Mouse (Mus musculus): ENCODE data around the gene Efcc1. TPM values are rescaled to one million over a fixed set of nuclear protein-coding genes. Genes with fewer than 3 reads are reported as not detected.
A peak's percentile ranks its signal among the peaks of the same experiment; 100 is the strongest.

Gene Efcc1
- polyA plus RNA-seq, 1 experiment: not detected

DNA sequence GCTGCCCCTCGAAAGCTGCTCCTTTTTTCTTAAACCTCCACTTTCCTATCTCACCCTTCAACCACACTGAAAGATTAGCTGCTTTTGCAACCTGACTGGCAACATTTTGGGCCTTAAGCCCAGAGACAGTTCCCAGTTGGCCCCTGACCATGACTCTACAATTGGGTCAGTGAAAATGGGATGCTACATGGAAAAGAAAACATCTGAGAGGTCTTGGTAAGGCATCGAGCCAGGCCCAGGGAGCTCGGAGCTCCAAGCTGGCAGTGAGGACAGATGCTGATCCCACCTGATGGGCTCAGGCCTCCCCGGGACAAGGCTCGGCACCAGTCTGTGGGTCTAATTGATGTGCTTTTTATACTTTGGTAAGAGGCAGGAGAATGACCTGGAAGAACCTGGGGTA is 61.2 kb downstream of the Efcc1 start:
- no peak overlapping the region for H3K4me3 ChIP-seq (replicated peaks)
- TF ChIP-seq TAL1 (IDR thresholded peaks at IDR 0.05; ENCODE audit: low read length) (no peak), GATA1 (IDR thresholded peaks at IDR 0.05; ENCODE audit: low read length) (no peak)
- H3K4me1 ChIP-seq (ENCODE audit: control insufficient read depth): peaks cover 95% of the 10 kb centered on the region
- H3K36me3 ChIP-seq (ENCODE audit: control insufficient read depth): peaks cover 99% of the 10 kb centered on the region
- no peaks in the 10 kb centered on the region for H3K27me3 ChIP-seq (ENCODE audit: control insufficient read depth)
- H3K9me3 ChIP-seq (ENCODE audit: control insufficient read depth, low read length): no peaks in the 10 kb centered on the region

DNA sequence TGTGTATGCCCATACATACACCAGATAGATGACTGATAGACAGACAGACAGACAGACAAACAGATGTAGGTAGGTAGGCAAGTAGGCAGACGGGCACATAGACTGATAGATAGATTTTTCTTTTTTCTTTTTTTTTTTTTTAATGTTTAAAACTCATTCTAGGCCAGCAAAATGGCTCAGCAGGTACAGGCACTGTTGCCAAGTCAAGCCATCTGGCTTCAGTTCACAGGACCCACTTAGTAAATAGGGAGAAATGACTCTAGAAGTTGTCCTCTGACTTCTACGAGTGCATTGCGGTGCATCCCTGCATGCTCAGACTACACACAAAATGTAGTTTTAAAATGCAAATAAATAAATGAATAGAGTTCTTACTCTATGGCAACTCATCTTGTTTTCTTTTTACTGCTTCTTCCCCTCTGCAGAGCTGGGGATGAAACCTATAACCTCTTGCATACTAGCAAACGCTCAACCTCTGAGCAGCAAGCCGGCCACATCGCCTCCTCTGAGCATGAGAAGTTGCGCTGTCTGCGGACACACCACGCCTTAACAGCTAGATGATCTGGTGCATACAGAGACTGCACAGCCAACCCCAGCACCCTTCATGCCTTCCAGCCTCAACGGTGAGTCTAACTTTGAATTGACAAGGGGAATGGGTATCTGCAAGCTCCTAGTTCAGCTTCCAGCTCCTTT is 63.3 kb downstream of the Efcc1 start:
- Histone ChIP-seq H3K4me3 (replicated peaks) (no peak overlapping the region), H3K27me3 (ENCODE audit: control insufficient read depth) (no peaks in the 10 kb centered on the region), H3K9me3 (ENCODE audit: control insufficient read depth, low read length) (no peaks in the 10 kb centered on the region), H3K36me3 (ENCODE audit: control insufficient read depth) (peaks cover 99% of the 10 kb centered on the region), H3K4me1 (ENCODE audit: control insufficient read depth) (peaks cover 95% of the 10 kb centered on the region)
- no peak for TF ChIP-seq GATA1 (IDR thresholded peaks at IDR 0.05; ENCODE audit: low read length)
- TF ChIP-seq TAL1 (IDR thresholded peaks at IDR 0.05; ENCODE audit: low read length): no peak

- Histone ChIP-seq H3K4me3 (replicated peaks) (no peak overlapping the region), H3K36me3 (ENCODE audit: control insufficient read depth) (peaks cover 99% of the 10 kb centered on the region), H3K27me3 (ENCODE audit: control insufficient read depth) (no peaks in the 10 kb centered on the region), H3K9me3 (ENCODE audit: control insufficient read depth, low read length) (no peaks in the 10 kb centered on the region), H3K4me1 (ENCODE audit: control insufficient read depth) (peaks cover 95% of the 10 kb centered on the region)
- TF ChIP-seq GATA1 (IDR thresholded peaks at IDR 0.05; ENCODE audit: low read length) (no peak), TAL1 (IDR thresholded peaks at IDR 0.05; ENCODE audit: low read length) (no peak)
Measured at GRCm38 (mm10) chr6:87795385-87796150, 64.9 kb downstream of the Efcc1 start.

GRCm38 (mm10) chr6:87796251-87796880 is 65.7 kb downstream of the Efcc1 start:
- Histone ChIP-seq H3K4me1 (ENCODE audit: control insufficient read depth) (peaks cover 95% of the 10 kb centered on the region), H3K4me3 (replicated peaks) (peak overlapping the region; percentile 28), H3K27me3 (ENCODE audit: control insufficient read depth) (no peaks in the 10 kb centered on the region), H3K9me3 (ENCODE audit: control insufficient read depth, low read length) (no peaks in the 10 kb centered on the region), H3K36me3 (ENCODE audit: control insufficient read depth) (peaks cover 99% of the 10 kb centered on the region)
- TF ChIP-seq TAL1 (IDR thresholded peaks at IDR 0.05; ENCODE audit: low read length): no peak
- no peak for TF ChIP-seq GATA1 (IDR thresholded peaks at IDR 0.05; ENCODE audit: low read length)

GRCm38 (mm10) chr6:87797321-87797720 is 66.7 kb downstream of the Efcc1 start:
- Histone ChIP-seq H3K27me3 (ENCODE audit: control insufficient read depth) (no peaks in the 10 kb centered on the region), H3K4me1 (ENCODE audit: control insufficient read depth) (peaks cover 89% of the 10 kb centered on the region), H3K4me3 (replicated peaks) (no peak overlapping the region), H3K36me3 (ENCODE audit: control insufficient read depth) (peaks cover 98% of the 10 kb centered on the region), H3K9me3 (ENCODE audit: control insufficient read depth, low read length) (no peaks in the 10 kb centered on the region)
- no peak for TF ChIP-seq GATA1 (IDR thresholded peaks at IDR 0.05; ENCODE audit: low read length)

GRCm38 (mm10) chr6:87799576-87799975 is 68.9 kb downstream of the Efcc1 start:
- TF ChIP-seq GATA1 (IDR thresholded peaks at IDR 0.05; ENCODE audit: low read length) (peak; percentile 48; the same call in 1 of the 2 replicates), TAL1 (IDR thresholded peaks at IDR 0.05; ENCODE audit: low read length) (no peak)
- Histone ChIP-seq H3K4me3 (replicated peaks) (no peak overlapping the region), H3K4me1 (ENCODE audit: control insufficient read depth) (peaks cover 80% of the 10 kb centered on the region), H3K27me3 (ENCODE audit: control insufficient read depth) (no peaks in the 10 kb centered on the region), H3K36me3 (ENCODE audit: control insufficient read depth) (peaks cover 98% of the 10 kb centered on the region), H3K9me3 (ENCODE audit: control insufficient read depth, low read length) (no peaks in the 10 kb centered on the region)

DNA sequence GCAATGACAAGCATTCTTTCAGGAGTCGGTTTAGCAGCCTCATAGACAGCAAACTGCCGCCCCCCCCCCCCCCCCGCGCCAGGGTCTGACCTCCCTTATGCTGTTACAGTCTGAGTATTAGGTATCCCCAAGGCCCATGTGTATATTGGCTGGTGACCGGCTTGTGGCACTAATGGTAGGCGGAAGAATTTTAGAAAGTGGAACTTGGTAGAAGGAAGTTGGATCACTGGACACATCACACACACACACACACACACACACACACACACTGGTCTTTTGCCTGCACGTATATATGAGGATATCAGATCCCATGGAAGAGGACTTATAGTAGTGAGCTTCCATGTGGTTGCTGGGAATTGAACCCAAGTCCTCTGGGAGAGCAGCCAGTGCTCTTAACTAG is 71.8 kb downstream of the Efcc1 start:
- Histone ChIP-seq H3K4me3 (replicated peaks) (no peak overlapping the region), H3K4me1 (ENCODE audit: control insufficient read depth) (peaks cover 75% of the 10 kb centered on the region), H3K27me3 (ENCODE audit: control insufficient read depth) (no peaks in the 10 kb centered on the region), H3K9me3 (ENCODE audit: control insufficient read depth, low read length) (no peaks in the 10 kb centered on the region), H3K36me3 (ENCODE audit: control insufficient read depth) (peaks cover 99% of the 10 kb centered on the region)
- TF ChIP-seq GATA1 (IDR thresholded peaks at IDR 0.05; ENCODE audit: low read length): no peak
- no peak for TF ChIP-seq TAL1 (IDR thresholded peaks at IDR 0.05; ENCODE audit: low read length)

GRCm38 (mm10) chr6:87804036-87804435 is 73.4 kb downstream of the Efcc1 start:
- no peaks in the 10 kb centered on the region for H3K27me3 ChIP-seq (ENCODE audit: control insufficient read depth)
- no peak overlapping the region for H3K4me3 ChIP-seq (replicated peaks)
- peaks cover 99% of the 10 kb centered on the region for H3K36me3 ChIP-seq (ENCODE audit: control insufficient read depth)
- no peak for TF ChIP-seq TAL1 (IDR thresholded peaks at IDR 0.05; ENCODE audit: low read length)
- TF ChIP-seq GATA1 (IDR thresholded peaks at IDR 0.05; ENCODE audit: low read length): no peak
- H3K4me1 ChIP-seq (ENCODE audit: control insufficient read depth): peaks cover 75% of the 10 kb centered on the region
- no peaks in the 10 kb centered on the region for H3K9me3 ChIP-seq (ENCODE audit: control insufficient read depth, low read length)

GRCm38 (mm10) chr6:87804886-87805285 is 74.2 kb downstream of the Efcc1 start:
- TF ChIP-seq GATA1 (IDR thresholded peaks at IDR 0.05; ENCODE audit: low read length) (no peak), TAL1 (IDR thresholded peaks at IDR 0.05; ENCODE audit: low read length) (no peak)
- Histone ChIP-seq H3K27me3 (ENCODE audit: control insufficient read depth) (no peaks in the 10 kb centered on the region), H3K9me3 (ENCODE audit: control insufficient read depth, low read length) (no peaks in the 10 kb centered on the region), H3K4me3 (replicated peaks) (no peak overlapping the region), H3K36me3 (ENCODE audit: control insufficient read depth) (peaks cover 99% of the 10 kb centered on the region), H3K4me1 (ENCODE audit: control insufficient read depth) (peaks cover 75% of the 10 kb centered on the region)

Measured in erythroblast, embryonic 14.5 days (primary cell).